Mouse (Mus musculus) WW6 (cell line): ENCODE measurements around the gene Mrgpra9.
"Not testable (repeated sequence)": the region's sequence is repeated elsewhere in the genome, so short reads cannot be mapped to it uniquely, and the experiment has no call there.

ENCODE experiments used
- DNase-seq: peaks from one replicate; pipeline ENCODE4 v3.0.0-alpha.2; 2013; ENCODE audit warnings: low read depth, low spot score

Mrgpra9 gene

DNA sequence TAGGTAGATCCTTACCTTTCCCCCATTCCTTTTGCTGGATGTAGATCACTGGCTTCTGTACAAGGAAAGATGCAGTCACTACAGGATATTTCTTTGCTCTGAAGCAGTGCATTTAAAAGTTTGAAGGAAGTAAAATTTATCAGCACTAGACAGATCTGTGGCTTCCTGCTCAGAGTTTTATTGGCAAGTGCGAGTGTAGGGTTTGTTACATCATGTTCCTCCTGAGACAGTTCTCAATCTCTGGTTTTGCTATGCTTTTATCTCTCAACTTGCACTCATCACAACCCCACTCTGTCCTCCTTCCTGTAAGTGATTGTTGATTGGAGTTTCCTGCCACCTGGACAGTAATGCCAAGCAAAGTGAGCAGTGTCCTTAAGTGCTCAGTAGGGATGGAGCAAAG is at the start of gene Mrgpra9:
TSS of gene Mrgpra9 (minus strand) at position 79 of the 400 bp plus-strand sequence.
- no peak for DNase-seq

DNA sequence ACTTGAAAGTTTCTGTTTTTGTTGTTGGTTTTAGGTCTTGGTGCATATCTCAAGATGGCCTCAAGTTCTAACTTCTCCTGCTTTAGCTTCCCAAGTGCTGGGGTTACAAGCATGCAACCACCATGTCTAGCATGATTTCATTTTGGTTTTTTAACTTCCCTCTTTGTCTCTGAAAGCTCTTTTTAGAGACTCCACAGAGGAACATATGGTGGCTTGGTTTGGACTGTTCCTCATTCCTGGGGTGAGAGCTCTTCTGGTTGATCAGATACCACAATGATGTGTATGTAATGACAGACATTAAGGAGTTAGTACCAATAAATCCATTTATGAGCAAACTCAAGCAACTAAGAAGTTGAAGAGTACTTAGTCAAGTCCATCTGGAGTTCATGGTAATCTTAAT is 47.0 kb upstream of the Mrgpra9 start:
- DNase-seq: not testable (repeated sequence)

DNA sequence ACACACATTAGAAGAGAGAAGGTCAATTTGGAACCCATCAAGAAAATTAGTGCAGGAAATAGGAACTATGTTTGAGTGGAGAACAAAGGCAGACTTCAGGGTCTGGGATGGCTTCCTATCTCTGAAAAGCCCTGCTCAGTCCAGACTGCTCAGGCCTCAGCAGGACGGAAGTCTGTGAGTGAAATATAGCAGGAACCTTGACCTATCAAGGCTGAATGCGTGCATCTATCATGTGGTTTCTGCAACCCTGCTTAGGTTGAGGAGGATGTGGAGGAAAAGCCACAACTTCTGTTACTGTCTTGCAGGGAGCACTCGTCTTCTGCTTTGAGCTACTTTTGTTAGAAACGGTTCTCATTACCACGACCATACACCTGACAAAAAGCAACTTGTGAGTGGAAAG is 18.9 kb upstream of the Mrgpra9 start:
- DNase-seq: not testable (repeated sequence)

DNA sequence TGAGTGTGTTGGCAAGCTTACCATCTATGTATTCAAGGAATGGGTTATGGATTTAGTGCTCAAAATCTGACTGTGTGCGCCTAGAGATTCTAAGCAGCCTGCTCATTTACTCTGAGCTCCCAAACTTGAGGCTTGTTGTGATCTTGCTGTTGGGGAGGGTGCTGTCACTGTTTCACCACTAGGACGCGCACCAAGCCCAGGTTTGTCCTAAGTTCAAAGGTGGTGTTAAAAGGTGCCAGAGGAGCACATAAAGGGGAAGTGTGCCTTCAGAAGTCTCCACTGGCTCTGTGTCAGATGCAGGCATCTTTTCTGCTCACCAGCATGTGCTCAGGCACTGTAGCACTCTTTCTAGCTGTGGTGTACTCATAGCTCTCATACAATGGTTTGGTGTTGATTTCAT is 8.0 kb downstream of the Mrgpra9 start:
- DNase-seq: no peak

DNA sequence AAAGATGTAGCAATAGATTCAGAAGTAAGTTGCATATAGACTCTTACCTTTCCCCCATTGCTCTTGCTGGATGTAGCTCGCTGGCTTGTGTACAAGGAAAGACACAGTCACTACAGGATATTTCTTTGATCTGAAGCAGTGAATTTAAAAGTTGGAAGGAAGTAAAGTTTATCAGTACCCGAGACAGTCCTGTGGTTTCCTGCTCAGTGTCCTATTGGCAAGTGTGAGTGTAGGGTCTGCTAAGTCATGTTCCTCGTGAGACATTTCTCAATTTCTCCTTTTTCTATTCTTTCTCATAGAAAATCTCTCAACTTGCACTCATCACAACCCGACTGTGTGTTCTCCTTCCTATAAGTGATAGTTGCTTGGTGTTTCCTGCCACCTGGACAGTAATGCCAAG is 47.8 kb downstream of the Mrgpra9 start, which contains the start of gene Mrgpra6:
TSS of gene Mrgpra6 (minus strand) at position 91 of the 400 bp plus-strand sequence.
- no peak for DNase-seq

DNA sequence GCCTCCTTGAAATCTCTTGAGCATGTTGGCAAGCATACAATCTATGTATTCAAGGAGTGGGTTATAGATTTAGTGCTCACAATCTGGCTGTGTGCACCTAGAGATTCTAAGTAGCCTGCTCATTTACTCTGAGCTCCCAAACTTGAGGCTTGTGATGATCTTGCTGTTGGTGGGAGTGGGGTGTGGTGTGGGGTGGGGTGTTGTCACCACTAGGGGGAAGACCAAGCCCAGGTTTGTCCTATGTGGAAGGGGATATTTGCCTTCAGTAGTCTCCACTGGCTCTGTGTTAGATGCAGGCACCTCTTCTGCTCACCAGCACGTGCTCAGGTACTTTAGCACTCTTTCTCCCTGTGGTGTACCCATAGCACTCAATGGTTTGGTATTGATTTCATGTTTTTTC is 57.4 kb downstream of the Mrgpra9 start:
- DNase-seq: no peak
